Mouse (Mus musculus) embryonic fibroblast, embryonic 13.5 days (primary cell): ENCODE measurements at regions not wholly inside any gene's neighbourhood (a gene's known extent, or its start where the extent isn't known, plus 50 kb on each side); places are given as distances from the start of the nearest gene placed in this dataset.

Experiments used
- CTCF ChIP-seq: IDR thresholded peaks from 2 replicates; pipeline ENCODE4 v1.5.1; 2011; ENCODE audit warnings: mild to moderate bottlenecking, control low read depth, low read length, moderate library complexity, borderline replicate concordance; ENCODE audit not compliant: insufficient read depth
- POLR2A ChIP-seq: IDR thresholded peaks from 2 replicates; pipeline ENCODE4 v1.6.1; 2011; ENCODE audit warnings: low read depth, mild to moderate bottlenecking, control low read depth, low read length, moderate library complexity

- TF ChIP-seq POLR2A (no peak), CTCF (no peak)
Observed at GRCm38 (mm10) chr7:35992511-35992910, 189.7 kb upstream of the Zfp507 start.
